Comparison of ENCODE assay signal across 32 mouse cellular contexts in genomic region chr11:68704258-68704657, GRCm38 (mm10).
"Had no signal": no experiment of that assay in that cellular context is flagged by ENCODE, and none has a peak within 500 bp of the region (broad histone marks: within the 10 kb centered on the region; RNA-seq: fewer than 3 reads in every experiment).

No protein-coding gene starts in this region.

- H3K4me3 ChIP-seq: limb, embryonic 10.5 days; limb, embryonic 12.5 days; limb, embryonic 13.5 days; limb, embryonic 15.5 days; liver, embryonic 12.5 days; liver, embryonic 13.5 days; liver, embryonic 15.5 days; lung, embryonic 15.5 days; megakaryocyte, embryonic 14.5 days; midbrain, embryonic 10.5 days; midbrain, embryonic 12.5 days; midbrain, embryonic 13.5 days; midbrain, embryonic 15.5 days; myocyte; neural tube, embryonic 12.5 days had no signal

- H3K4me1 ChIP-seq: limb, embryonic 10.5 days; midbrain, embryonic 12.5 days had no signal

- H3K4me2 ChIP-seq: limb, embryonic 12.5 days; limb, embryonic 13.5 days; limb, embryonic 15.5 days; liver, embryonic 11.5 days; liver, embryonic 12.5 days; liver, embryonic 13.5 days; liver, embryonic 15.5 days; lung, embryonic 14.5 days; lung, embryonic 15.5 days; midbrain, embryonic 11.5 days; midbrain, embryonic 12.5 days; midbrain, embryonic 13.5 days; midbrain, embryonic 15.5 days; neural tube, embryonic 12.5 days had no signal

- DNase-seq: left cerebral cortex, postnatal 4 days; liver; liver, embryonic 13.5 days; liver, postnatal 0 days; lung, adult 18-20 months; lung, adult 2 months; lung, embryonic 14.5 days; lung, postnatal 10 days; lung, postnatal 14 days; lung, postnatal 36 days; lung, postnatal 4 days; midbrain, embryonic 14.5 days had no signal

- H3K27ac ChIP-seq: limb, embryonic 10.5 days; limb, embryonic 12.5 days; limb, embryonic 13.5 days; limb, embryonic 15.5 days; liver, embryonic 12.5 days; liver, embryonic 13.5 days; liver, embryonic 14.5 days; liver, embryonic 15.5 days; lung, embryonic 15.5 days; macrophage; midbrain, embryonic 10.5 days; midbrain, embryonic 12.5 days; midbrain, embryonic 13.5 days; midbrain, embryonic 15.5 days; neural tube, embryonic 12.5 days had no signal

- H3K27me3 ChIP-seq: limb, embryonic 12.5 days; limb, embryonic 13.5 days; limb, embryonic 15.5 days; liver, embryonic 12.5 days; liver, embryonic 13.5 days; liver, embryonic 15.5 days; lung, embryonic 15.5 days; midbrain, embryonic 12.5 days; midbrain, embryonic 13.5 days; midbrain, embryonic 15.5 days; neural tube, embryonic 12.5 days had no signal

- H3K9ac ChIP-seq: limb, embryonic 12.5 days; limb, embryonic 13.5 days; limb, embryonic 15.5 days; liver, embryonic 12.5 days; liver, embryonic 13.5 days; liver, embryonic 14.5 days; liver, embryonic 15.5 days; liver, postnatal 0 days; lung, embryonic 14.5 days; lung, embryonic 15.5 days; midbrain, embryonic 12.5 days; midbrain, embryonic 13.5 days; midbrain, embryonic 15.5 days; neural tube, embryonic 12.5 days had no signal

- ATAC-seq: liver, embryonic 12.5 days; liver, postnatal 0 days; lung, postnatal 0 days; midbrain, embryonic 13.5 days; midbrain, embryonic 15.5 days; midbrain, embryonic 16.5 days had no signal

- H3K9me3 ChIP-seq: limb, embryonic 10.5 days; limb, embryonic 15.5 days; liver, embryonic 13.5 days; liver, embryonic 15.5 days; lung, embryonic 15.5 days; midbrain, embryonic 13.5 days; midbrain, embryonic 15.5 days had no signal
